ENCODE assay signal across 9 mouse cellular contexts in genomic region chr12:31848630-31849415, GRCm38 (mm10).
DNase-seq lines count a peak whose midpoint lies in the region; ATAC-seq and TF ChIP-seq lines count a peak whose summit lies in the region.
"Had no signal": no experiment of that assay in that cellular context is flagged by ENCODE, and none has a peak within 500 bp of the region (broad histone marks: within the 10 kb centered on the region; RNA-seq: fewer than 3 reads in every experiment).

No protein-coding gene starts in this region.

- WGBS in midbrain, embryonic 13.5 days: 83% methylated on average over 5 of the region's 5 CpGs
- 89% methylated on average over 5 of the region's 5 CpGs for WGBS in midbrain, embryonic 11.5 days
- 47% methylated on average over 5 of the region's 5 CpGs for WGBS in heart, adult 2 months
- 93% methylated on average over 5 of the region's 5 CpGs for WGBS in thymus, adult 2 months

- H3K4me2 ChIP-seq in midbrain, embryonic 13.5 days (replicated peaks): no peak overlapping the region
- H3K4me2 ChIP-seq in midbrain, embryonic 11.5 days: no peak overlapping the region

- no peak for DNase-seq in midbrain, embryonic 11.5 days (ENCODE audit: low spot score, missing footprints)
- peak; percentile 96 for DNase-seq in cerebellum, adult 9-11 months
- DNase-seq in heart, adult 2 months: peak; percentile 68 to 83
- peak; percentile 3 to 5 for DNase-seq in kidney, postnatal 4 days
- DNase-seq in lung, postnatal 36 days: peak; percentile 79
- no peak for DNase-seq in thymus, postnatal 14 days
- no peak for DNase-seq in thymus, adult 2 months

- H3K4me1 ChIP-seq in midbrain, embryonic 13.5 days (replicated peaks): 0 out of 2 replicates have a peak, but pooled peaks cover 2% of the 10 kb centered on the region
- no peaks in the 10 kb centered on the region for H3K4me1 ChIP-seq in midbrain, embryonic 11.5 days (ENCODE audit: control insufficient read depth, insufficient read depth, low read length)
- H3K4me1 ChIP-seq in heart, adult 2 months (ENCODE audit: control insufficient read depth, insufficient read depth, low read length): peaks cover 2% of the 10 kb centered on the region; the same call in 1 of the 2 replicates
- no peaks in the 10 kb centered on the region for H3K4me1 ChIP-seq in thymus, adult 2 months (replicated peaks; ENCODE audit: control insufficient read depth, insufficient read depth, low read length)

- no peak for TF ChIP-seq POLR2A in heart, adult 2 months (IDR thresholded peaks at IDR 0.05; ENCODE audit: insufficient read depth, low read depth, low read length)
- TF ChIP-seq POLR2A in thymus, adult 2 months (IDR thresholded peaks at IDR 0.05; ENCODE audit: control insufficient read depth, extremely low read depth, insufficient read depth, low read length, poor library complexity): no peak

- H3K27ac ChIP-seq in midbrain, embryonic 13.5 days: no peak overlapping the region
- H3K27ac ChIP-seq in midbrain, embryonic 11.5 days (ENCODE audit: low read depth, low read length): no peak overlapping the region
- H3K27ac ChIP-seq in heart, adult 2 months: peak overlapping the region; percentile 58
- no peak overlapping the region for H3K27ac ChIP-seq in thymus, adult 2 months (ENCODE audit: control insufficient read depth, insufficient read depth, low read length)

- intact Hi-C loops in heart, adult 2 months (cut with DNase I): loop anchor here (5.0 kb wide), 2 partner anchors 68 to 122 kb away; no protein-coding TSS in a partner anchor

- no peak overlapping the region for H3K9ac ChIP-seq in midbrain, embryonic 13.5 days (replicated peaks)
- no peak overlapping the region for H3K9ac ChIP-seq in midbrain, embryonic 11.5 days (ENCODE audit: low read length)
- no peak overlapping the region for H3K9ac ChIP-seq in heart, adult 2 months (ENCODE audit: low read depth, low read length)

- no peak for TF ChIP-seq CTCF in heart, adult 2 months (IDR thresholded peaks at IDR 0.05)
- no peak for TF ChIP-seq CTCF in thymus, adult 2 months (IDR thresholded peaks at IDR 0.05; ENCODE audit: borderline replicate concordance, control insufficient read depth, extremely low read depth, insufficient read depth, low read length, poor library complexity)

- 0 out of 2 replicates have a peak, but pooled peaks have one; percentile 25 for TF ChIP-seq EP300 in heart, adult 2 months (IDR thresholded peaks at IDR 0.05; ENCODE audit: insufficient read depth, low read depth, low read length)

- no peaks in the 10 kb centered on the region for H3K79me2 ChIP-seq in heart, adult 2 months (replicated peaks; ENCODE audit: control insufficient read depth, insufficient read depth, low read length)

- ATAC-seq in midbrain, embryonic 13.5 days: peak; percentile 37; the same call in 1 of the 2 replicates
- ATAC-seq in midbrain, embryonic 11.5 days (ENCODE audit: low FRiP score): no peak
- ATAC-seq: Patski had no signal

- H3K36me3 ChIP-seq in midbrain, embryonic 13.5 days: no peaks in the 10 kb centered on the region
- H3K36me3 ChIP-seq in midbrain, embryonic 11.5 days (ENCODE audit: control insufficient read depth, insufficient read depth, low read length): no peaks in the 10 kb centered on the region
- H3K36me3 ChIP-seq in heart, adult 2 months (ENCODE audit: control insufficient read depth, insufficient read depth, low read length): no peaks in the 10 kb centered on the region
- H3K36me3 ChIP-seq in thymus, adult 2 months (ENCODE audit: control insufficient read depth, insufficient read depth, low read length): no peaks in the 10 kb centered on the region

- no peak overlapping the region for H3K4me3 ChIP-seq in midbrain, embryonic 13.5 days (replicated peaks)
- H3K4me3 ChIP-seq in midbrain, embryonic 11.5 days (ENCODE audit: low read depth, low read length): no peak overlapping the region
- H3K4me3 ChIP-seq in heart, adult 2 months: no peak overlapping the region
- H3K4me3 ChIP-seq in thymus, adult 2 months (ENCODE audit: control insufficient read depth, insufficient read depth, low read length): no peak overlapping the region

- H3K27me3 ChIP-seq in midbrain, embryonic 13.5 days: no peaks in the 10 kb centered on the region
- no peaks in the 10 kb centered on the region for H3K27me3 ChIP-seq in midbrain, embryonic 11.5 days (ENCODE audit: control insufficient read depth, insufficient read depth, low read length)
- H3K27me3 ChIP-seq in heart, adult 2 months (ENCODE audit: control insufficient read depth, insufficient read depth, low read length): no peaks in the 10 kb centered on the region
- no peaks in the 10 kb centered on the region for H3K27me3 ChIP-seq in thymus, adult 2 months (ENCODE audit: control insufficient read depth, insufficient read depth, low read length)
- H3K27me3 ChIP-seq: Patski had no signal

- H3K9me3 ChIP-seq in midbrain, embryonic 13.5 days: no peaks in the 10 kb centered on the region
- no peaks in the 10 kb centered on the region for H3K9me3 ChIP-seq in midbrain, embryonic 11.5 days (ENCODE audit: control insufficient read depth, low read length)

Comparison
In these comparisons a context has a peak if more than half of its experiments do, and no peak if none do; other contexts are left out.
1. DNase-seq: peak in cerebellum, adult 9-11 months (single experiment), heart, adult 2 months (2 of 2), kidney, postnatal 4 days (2 of 2) and lung, postnatal 36 days (single experiment); none in midbrain, embryonic 11.5 days (single experiment), thymus, postnatal 14 days (single experiment) and thymus, adult 2 months (single experiment).